Mouse (Mus musculus): ENCODE measurements around the gene Tmem210.

DNA sequence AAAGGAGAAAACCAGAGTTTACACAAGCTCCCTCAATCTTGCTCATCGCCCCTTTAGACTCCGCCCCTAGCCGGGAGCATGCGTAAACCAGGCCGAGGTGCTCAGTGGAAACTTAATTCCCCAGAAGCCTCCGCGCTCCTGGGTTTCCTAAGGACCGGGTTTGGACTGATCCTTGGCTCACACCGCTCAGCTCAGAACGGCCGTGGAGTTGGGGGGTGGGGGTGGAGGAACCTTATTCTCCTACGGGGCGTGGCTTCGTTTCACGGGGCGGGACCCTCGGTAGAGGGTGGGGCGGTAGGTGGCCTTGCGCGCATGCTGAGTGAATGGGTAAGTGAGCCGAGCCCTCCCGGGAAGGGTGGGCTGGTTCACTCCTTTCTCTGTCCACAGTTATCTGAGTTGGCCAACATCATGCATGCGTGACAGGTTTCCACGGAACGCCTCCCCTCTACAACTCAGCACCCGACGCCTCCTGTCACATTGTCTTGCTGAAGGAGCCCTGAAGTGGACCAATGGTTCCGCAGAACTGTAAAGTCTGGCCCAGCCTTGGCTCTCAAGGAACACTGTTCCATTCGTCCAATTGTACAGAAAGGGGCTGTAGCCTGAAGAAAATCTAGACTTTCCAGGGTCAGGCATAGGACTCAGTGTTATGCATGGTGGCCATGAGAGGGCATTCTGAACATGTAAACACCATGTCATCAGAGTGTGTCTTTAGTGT is 47.1 kb upstream of the Tmem210 start:
- no peak for TF ChIP-seq GATA2 (IDR thresholded peaks at IDR 0.05; ENCODE audit: borderline replicate concordance, low read depth, low read length)
- no peak for TF ChIP-seq CTCF (IDR thresholded peaks at IDR 0.05; ENCODE audit: low read depth, low read length)

Data from G1E (cell line).